Mouse (Mus musculus) left cerebral cortex, adult 2 months (tissue): ENCODE data around the gene Mrpl34. TPM values are rescaled to one million over a fixed set of nuclear protein-coding genes. Genes with fewer than 3 reads are reported as not detected.

Experiments used
- DNase-seq, 2 experiments: peaks; one replicate each; pipeline ENCODE4 v3.0.0; 2021 to 2022; ENCODE audit warnings: low spot score in 2 of 2, mixed read lengths in 1 of 2; ENCODE audit errors: extremely low spot score in 1 of 2
- H3K27ac ChIP-seq: fragments of 200-600 bp; 2 replicates; pipeline ENCODE4 v1.8.1; 2022
- H3K4me3 ChIP-seq: fragments of 200-600 bp; 2 replicates; pipeline ENCODE4 v1.8.1; 2022
- CTCF ChIP-seq: fragments of 200-600 bp; IDR thresholded peaks from 2 replicates; pipeline ENCODE4 v1.8.1; 2022; ENCODE audit warnings: antibody characterized with exemption, mild to moderate bottlenecking, moderate library complexity
- intact Hi-C: fragments of 180-260 bp; cut with DNase I; formaldehyde crosslinking; loops from one replicate; pipeline ENCODE4 v1.15.1; 2025
- total RNA-seq, 2 experiments: library from RNA; stranded (reverse); gene quantifications; 2 replicates each; pipeline ENCODE4 v1.2.3; 2021

Gene Mrpl34
- total RNA-seq, 2 experiments from 2014 or later, result 49.2 to 57.1 TPM

GRCm38 (mm10) chr8:71469411-71469810 is 4.7 kb downstream of the Mrpl34 start:
- intact Hi-C loops, result loop anchor here (10.0 kb wide), 1 partner anchor 575 kb away; the partner anchor contains the start of genes Rpl18a and Slc5a5
- no peak for TF ChIP-seq CTCF
- Histone ChIP-seq H3K4me3 (peak overlapping the region; percentile 65), H3K27ac (peak overlapping the region; percentile 92)
- DNase-seq, result peak; percentile 49 to 60

GRCm38 (mm10) chr8:71470146-71470912 is 5.6 kb downstream of the Mrpl34 start:
- peak overlapping the region; percentile 92 for H3K27ac ChIP-seq
- intact Hi-C loops, result no loop called here
- no peak for TF ChIP-seq CTCF
- peak overlapping the region; percentile 65 for H3K4me3 ChIP-seq
- no peak for DNase-seq

GRCm38 (mm10) chr8:71470913-71471255 is 6.1 kb downstream of the Mrpl34 start:
- intact Hi-C loops, result no loop called here
- no peak for TF ChIP-seq CTCF
- Histone ChIP-seq H3K27ac (no peak overlapping the region), H3K4me3 (no peak overlapping the region)
- DNase-seq, result no peak

GRCm38 (mm10) chr8:71471861-71472260 is 7.1 kb downstream of the Mrpl34 start:
- Histone ChIP-seq H3K27ac (no peak overlapping the region), H3K4me3 (no peak overlapping the region)
- no peak for DNase-seq
- intact Hi-C loops, result no loop called here
- no peak for TF ChIP-seq CTCF

- no peak for DNase-seq
- Histone ChIP-seq H3K27ac (no peak overlapping the region), H3K4me3 (no peak overlapping the region)
- intact Hi-C loops, result no loop called here
- peak; percentile 49 for TF ChIP-seq CTCF
These were observed 8.0 kb downstream of the Mrpl34 start for GRCm38 (mm10) chr8:71472601-71473386.

- intact Hi-C loops, result no loop called here
- no peak overlapping the region for H3K27ac ChIP-seq
- no peak for DNase-seq
- no peak overlapping the region for H3K4me3 ChIP-seq
- TF ChIP-seq CTCF, result no peak
These were observed 9.6 kb downstream of the Mrpl34 start for GRCm38 (mm10) chr8:71474344-71474743.

GRCm38 (mm10) chr8:71474785-71475701 is 10.3 kb downstream of the Mrpl34 start:
- Histone ChIP-seq H3K27ac (0 out of 2 replicates have a peak overlapping the region, but pooled peaks have one; percentile 88), H3K4me3 (no peak overlapping the region)
- intact Hi-C loops, result no loop called here
- TF ChIP-seq CTCF, result no peak
- no peak for DNase-seq

- TF ChIP-seq CTCF, result no peak
- intact Hi-C loops, result no loop called here
- no peak for DNase-seq
These were observed 10.9 kb downstream of the Mrpl34 start for GRCm38 (mm10) chr8:71475702-71476075.

GRCm38 (mm10) chr8:71476099-71476940 is 11.6 kb downstream of the Mrpl34 start:
- Histone ChIP-seq H3K4me3 (peak overlapping the region; percentile 46), H3K27ac (peak overlapping the region; percentile 88)
- peak; percentile 84 for DNase-seq
- no peak; the same call in 1 of the 2 replicates for TF ChIP-seq CTCF
- intact Hi-C loops, result no loop called here

More at GRCm38 (mm10) chr8:71475702-71476075, 10.9 kb downstream of the Mrpl34 start:
- Histone ChIP-seq H3K27ac (peak overlapping the region; percentile 88), H3K4me3 (peak overlapping the region; percentile 46)

GRCm38 (mm10) chr8:71477196-71477845 is 12.6 kb downstream of the Mrpl34 start:
- DNase-seq, result no peak
- Histone ChIP-seq H3K4me3 (no peak overlapping the region; the same call in 1 of the 2 replicates), H3K27ac (peak overlapping the region; percentile 88)
- intact Hi-C loops, result no loop called here
- TF ChIP-seq CTCF, result peak; percentile 50
